Mouse (Mus musculus): ENCODE results near the gene Etv3.

DNA sequence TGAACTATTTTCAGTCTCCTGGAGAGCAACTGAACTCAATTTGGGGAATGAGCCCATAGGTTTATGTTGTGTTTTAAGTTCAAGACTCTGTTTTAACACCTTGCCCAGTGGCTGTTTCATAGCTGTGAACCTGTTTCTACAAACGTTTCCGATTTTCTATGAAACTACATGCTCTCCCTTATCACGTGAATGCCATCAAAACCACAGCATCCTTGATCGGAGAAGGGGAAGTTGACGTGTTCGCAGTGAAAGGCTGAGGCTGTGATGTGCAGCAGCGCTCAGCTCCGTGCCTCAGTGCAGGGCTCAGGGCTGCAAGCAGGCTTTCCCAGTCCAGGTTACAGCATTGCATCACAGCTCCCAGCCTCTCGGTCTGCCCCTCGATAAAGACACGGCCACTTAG is 4.4 kb downstream of the Etv3 start:
- no peak for TF ChIP-seq POLR2A (IDR thresholded peaks at IDR 0.05; ENCODE audit: borderline replicate concordance, control insufficient read depth, low read depth, low read length)
- TF ChIP-seq CTCF (IDR thresholded peaks at IDR 0.05; ENCODE audit: control insufficient read depth, insufficient read depth, low read length) = no peak
